Mouse (Mus musculus) embryonic facial prominence, embryonic 12.5 days (tissue): ENCODE data around the gene Zfp526. TPM values are rescaled to one million over a fixed set of nuclear protein-coding genes. Genes with fewer than 3 reads are reported as not detected.
A peak's percentile ranks its signal among the peaks of the same experiment; 100 is the strongest.

ENCODE experiments used
- ATAC-seq: fragments of 200-750 bp; cut with Nextera tagmentation; 2 replicates; pipeline ENCODE4 v1.8.0; 2017; ENCODE audit not compliant: insufficient number of reproducible peaks, insufficient read depth, low FRiP score, low TSS enrichment
- H3K27ac ChIP-seq: fragments of 300-500 bp; sonication (generic); 2 replicates; pipeline ENCODE4 v1.5.1; 2016; ENCODE audit warnings: mild to moderate bottlenecking
- H3K27me3 ChIP-seq: fragments of 300-500 bp; sonication (generic); 2 replicates; pipeline ENCODE4 v1.6.1; 2016; ENCODE audit warnings: mild to moderate bottlenecking, moderate library complexity
- H3K36me3 ChIP-seq: fragments of 300-500 bp; sonication (generic); 2 replicates; pipeline ENCODE4 v1.6.1; 2016; ENCODE audit warnings: mild to moderate bottlenecking
- H3K4me1 ChIP-seq: fragments of 300-500 bp; sonication (generic); 2 replicates; pipeline ENCODE4 v1.6.1; 2016
- H3K4me2 ChIP-seq: fragments of 300-500 bp; sonication (generic); replicated peaks from 2 replicates; pipeline ENCODE4 v1.6.1; 2016; ENCODE audit warnings: mild to moderate bottlenecking, moderate library complexity
- H3K4me3 ChIP-seq: fragments of 300-500 bp; sonication (generic); 2 replicates; pipeline ENCODE4 v1.5.1; 2016; ENCODE audit warnings: mild to moderate bottlenecking
- H3K9ac ChIP-seq: fragments of 300-500 bp; sonication (generic); 2 replicates; pipeline ENCODE4 v1.6.1; 2016; ENCODE audit warnings: mild to moderate bottlenecking, moderate library complexity
- H3K9me3 ChIP-seq: fragments of 300-500 bp; sonication (generic); 2 replicates; pipeline ENCODE4 v1.6.1; 2016; ENCODE audit warnings: mild to moderate bottlenecking, moderate library complexity
- WGBS: fragments of 180-500 bp; shearing (Covaris S2); methylation state at CpG from one replicate; pipeline ENCODE4 v1.1.7; 2016; 5-methylcytosine and 5-hydroxymethylcytosine counted together
- polyA plus RNA-seq: library from polyadenylated mRNA; unstranded; fragments of >200 nt; fragmentation: Nextera tagmentation; extraction: Ambion mirVana; gene quantifications from 2 replicates; pipeline ENCODE4 v1.2.1, GENCODE M21; 2016

Zfp526 gene
- polyA plus RNA-seq, 1 experiment from 2014 or later = 3.0 TPM

DNA sequence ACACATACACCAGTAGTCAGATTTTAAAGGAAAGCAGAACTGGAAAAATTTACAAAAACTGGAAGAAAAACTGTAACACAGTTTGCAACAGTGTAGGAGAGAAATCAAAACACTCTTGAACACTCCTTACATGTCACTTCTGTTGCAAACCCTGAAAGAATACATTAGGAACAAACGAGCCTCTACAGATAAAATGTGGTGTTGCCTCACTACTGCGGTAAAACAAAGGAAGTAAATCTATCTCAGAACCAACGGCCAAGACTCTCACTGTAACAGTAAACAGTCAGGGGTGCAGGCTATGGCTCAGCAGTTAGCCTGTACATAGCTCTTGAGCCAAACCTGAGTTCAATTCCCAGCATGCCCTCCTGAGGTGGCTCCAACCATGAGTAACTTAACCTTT lies 8.1 kb upstream of the Zfp526 start:
- H3K9me3 ChIP-seq = no peaks in the 10 kb centered on the region
- H3K4me2 ChIP-seq = no peak overlapping the region
- H3K4me3 ChIP-seq = no peak overlapping the region
- H3K4me1 ChIP-seq = no peaks in the 10 kb centered on the region
- no peak for ATAC-seq
- WGBS = 79% methylated on average over 3 of the region's 3 CpGs
- H3K27me3 ChIP-seq = no peaks in the 10 kb centered on the region
- H3K27ac ChIP-seq = no peak overlapping the region
- H3K9ac ChIP-seq = no peak overlapping the region
- peaks cover 25% of the 10 kb centered on the region for H3K36me3 ChIP-seq

DNA sequence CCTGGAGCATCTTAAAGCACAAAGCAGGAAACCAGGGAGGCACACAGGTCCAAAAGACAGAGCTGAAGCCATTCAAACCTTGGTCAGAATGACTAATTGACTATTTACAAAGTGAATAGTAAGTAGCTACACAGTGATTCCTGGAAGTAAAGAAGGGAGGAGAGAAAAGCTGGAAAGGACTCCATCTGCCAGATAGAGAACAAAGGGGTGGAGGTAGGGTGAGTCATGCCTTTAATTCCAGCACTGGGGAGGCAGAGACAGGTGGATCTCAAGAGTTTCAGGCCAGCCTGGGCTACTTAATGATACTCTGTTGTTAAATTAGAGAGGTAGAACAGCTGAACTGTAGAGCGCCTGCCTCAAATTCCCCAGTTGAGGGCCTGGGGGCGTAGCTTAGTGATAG lies 7.1 kb upstream of the Zfp526 start:
- H3K4me1 ChIP-seq = peaks cover 5% of the 10 kb centered on the region
- H3K4me2 ChIP-seq = no peak overlapping the region
- H3K4me3 ChIP-seq = no peak overlapping the region
- H3K9ac ChIP-seq = no peak overlapping the region
- H3K27me3 ChIP-seq = no peaks in the 10 kb centered on the region
- H3K9me3 ChIP-seq = no peaks in the 10 kb centered on the region
- H3K27ac ChIP-seq = no peak overlapping the region
- no peak for ATAC-seq
- WGBS = 85% methylated on average over 2 of the region's 2 CpGs
- peaks cover 17% of the 10 kb centered on the region for H3K36me3 ChIP-seq

DNA sequence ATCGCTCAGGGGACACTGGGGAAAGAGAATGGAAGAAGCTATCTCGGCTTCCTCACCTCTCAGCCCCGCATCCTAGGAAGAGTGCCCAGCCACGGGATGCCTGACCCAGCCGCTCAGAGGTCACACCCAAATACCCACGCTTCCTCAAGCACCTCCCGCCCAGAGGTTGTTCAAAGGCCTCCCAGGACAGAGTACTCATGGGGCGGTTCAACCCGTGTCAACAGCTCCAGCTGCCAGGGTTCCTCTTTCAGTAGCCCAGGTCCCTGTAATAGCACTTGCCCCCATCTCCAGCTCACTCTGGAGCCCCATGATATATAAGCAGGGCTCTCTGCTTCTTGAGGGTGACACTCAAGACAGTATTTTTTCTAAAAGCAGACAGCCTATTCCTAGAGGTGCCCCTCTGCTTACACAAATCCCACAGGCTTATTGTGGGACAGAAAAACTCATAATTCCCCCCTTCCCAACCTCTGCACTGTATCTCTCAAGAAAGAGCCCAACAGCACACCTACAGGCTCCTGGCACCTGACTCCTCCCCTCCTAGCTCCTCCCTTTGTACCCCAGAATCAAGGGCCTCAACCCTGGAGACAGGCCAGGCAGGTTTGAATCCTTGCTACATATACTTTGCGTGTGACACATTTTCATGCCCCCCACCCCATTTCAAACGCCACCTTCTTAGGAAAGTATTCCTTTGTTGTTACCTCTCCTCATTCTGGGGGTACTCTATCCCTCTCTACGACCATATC lies 3.4 kb upstream of the Zfp526 start:
- peak overlapping the region; percentile 87 for H3K4me2 ChIP-seq
- no peaks in the 10 kb centered on the region for H3K27me3 ChIP-seq
- no peak overlapping the region for H3K27ac ChIP-seq
- no peak overlapping the region for H3K4me3 ChIP-seq
- no peak for ATAC-seq
- WGBS = 56% methylated on average over 12 of the region's 12 CpGs
- H3K9ac ChIP-seq = no peak overlapping the region
- peaks cover 26% of the 10 kb centered on the region for H3K4me1 ChIP-seq
- no peaks in the 10 kb centered on the region for H3K9me3 ChIP-seq
- H3K36me3 ChIP-seq = no peaks in the 10 kb centered on the region

DNA sequence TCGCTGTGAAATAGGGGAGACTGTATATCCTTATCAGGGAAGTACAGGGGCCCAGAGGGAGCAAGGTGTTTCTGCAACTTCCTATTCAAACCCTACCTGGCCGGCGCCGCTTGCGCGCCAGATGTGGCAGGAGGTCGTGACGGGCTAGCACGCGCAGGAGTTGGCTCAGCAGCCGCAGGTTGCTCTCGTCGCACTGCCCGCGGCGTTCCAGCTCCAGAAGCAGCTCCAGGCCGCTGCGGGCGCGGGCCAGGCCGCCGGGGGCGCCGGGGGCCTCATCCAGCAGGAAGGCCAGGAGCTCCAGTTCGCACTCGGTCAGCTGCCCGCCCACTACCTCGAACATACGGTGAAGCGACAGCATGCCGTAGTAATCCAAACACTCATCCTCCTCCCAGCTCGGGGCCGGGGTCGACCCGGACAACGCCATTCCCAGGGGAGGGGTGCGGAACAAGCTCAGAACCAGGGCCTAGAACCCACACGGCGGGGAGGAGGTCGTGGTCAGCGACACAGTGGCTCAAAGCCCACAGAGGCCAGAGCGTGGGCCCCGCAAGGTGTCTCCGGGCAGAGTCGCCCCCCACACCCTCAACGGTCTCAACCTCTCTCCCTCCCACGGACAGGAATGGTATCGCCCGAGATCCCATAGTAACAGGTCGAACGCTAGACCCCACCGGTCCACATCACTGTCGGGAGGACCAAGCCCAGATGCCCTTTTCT lies 2.4 kb upstream of the Zfp526 start:
- WGBS = under 1% methylated on average over 53 of the region's 53 CpGs
- Histone ChIP-seq H3K27ac (peak overlapping the region; percentile 57), H3K36me3 (peaks cover 7% of the 10 kb centered on the region; the same call in 1 of the 2 replicates), H3K27me3 (no peaks in the 10 kb centered on the region), H3K4me2 (peak overlapping the region; percentile 87), H3K4me1 (peaks cover 26% of the 10 kb centered on the region), H3K4me3 (peak overlapping the region; percentile 72), H3K9me3 (no peaks in the 10 kb centered on the region), H3K9ac (peak overlapping the region; percentile 70)
- no peak for ATAC-seq

DNA sequence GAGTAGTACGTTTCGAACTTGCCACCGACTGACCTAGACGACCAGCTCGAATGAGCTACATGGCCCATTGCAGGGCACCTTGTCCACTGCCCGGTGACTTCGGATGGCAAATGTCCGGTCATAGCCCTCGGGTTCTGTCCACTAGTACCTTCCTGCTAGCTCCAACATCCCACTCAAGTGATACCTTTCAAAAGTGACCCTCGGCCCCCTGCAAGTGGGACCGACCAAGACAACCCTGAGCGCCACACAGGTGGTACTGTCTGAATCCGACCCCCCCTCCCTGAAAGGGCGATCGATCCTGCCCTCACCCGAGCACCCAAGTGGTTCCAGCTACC lies 1.8 kb upstream of the Zfp526 start:
- no peak; the same call in 1 of the 2 replicates for ATAC-seq
- Histone ChIP-seq H3K27ac (peak overlapping the region; percentile 57), H3K27me3 (no peaks in the 10 kb centered on the region), H3K4me3 (peak overlapping the region; percentile 72), H3K4me1 (peaks cover 26% of the 10 kb centered on the region), H3K4me2 (peak overlapping the region; percentile 87), H3K9me3 (no peaks in the 10 kb centered on the region), H3K36me3 (peaks cover 12% of the 10 kb centered on the region), H3K9ac (peak overlapping the region; percentile 70)
- whole genome bisulfite sequencing = under 1% methylated on average over 16 of the region's 16 CpGs

DNA sequence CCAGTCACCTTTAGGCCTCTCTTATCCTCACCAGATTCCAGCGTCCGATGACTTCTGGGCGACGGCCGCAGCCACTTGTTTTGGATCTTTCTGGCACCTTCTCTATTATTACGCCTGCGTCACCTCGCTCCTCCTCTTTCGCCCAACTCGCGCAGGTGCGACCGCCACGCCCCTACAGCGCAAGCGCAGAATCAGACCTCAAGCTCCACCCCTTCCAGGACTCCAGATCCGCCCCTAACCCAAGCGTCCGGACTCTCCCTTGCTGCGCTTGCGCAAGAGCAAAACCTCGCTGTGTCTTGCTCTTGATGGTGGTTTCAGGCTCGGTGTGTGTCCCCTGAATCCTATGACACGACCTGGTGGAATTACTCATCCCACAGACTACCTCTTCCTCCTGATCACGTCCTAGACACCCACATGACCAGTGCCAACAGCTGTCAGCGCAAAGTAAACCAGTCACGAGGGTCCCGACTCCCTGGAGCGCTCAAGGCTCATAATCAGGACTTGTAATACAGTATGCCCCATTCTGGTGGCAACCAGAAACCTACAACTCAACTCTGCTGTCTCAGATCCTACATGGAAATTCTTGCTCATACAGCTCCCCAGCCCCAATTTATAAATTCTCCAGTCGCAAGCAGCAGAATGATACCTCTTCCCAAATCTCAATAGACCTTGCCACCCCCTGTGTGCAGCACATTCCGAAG lies 1.3 kb upstream of the Zfp526 start:
- H3K4me1 ChIP-seq = peaks cover 26% of the 10 kb centered on the region
- H3K4me3 ChIP-seq = peak overlapping the region; percentile 72
- peak overlapping the region; percentile 91 for H3K27ac ChIP-seq
- H3K27me3 ChIP-seq = no peaks in the 10 kb centered on the region
- H3K9ac ChIP-seq = peak overlapping the region; percentile 78
- peak; percentile 25 for ATAC-seq
- 3% methylated on average over 31 of the region's 31 CpGs for WGBS
- no peaks in the 10 kb centered on the region for H3K9me3 ChIP-seq
- H3K36me3 ChIP-seq = peaks cover 18% of the 10 kb centered on the region
- peak overlapping the region; percentile 87 for H3K4me2 ChIP-seq

DNA sequence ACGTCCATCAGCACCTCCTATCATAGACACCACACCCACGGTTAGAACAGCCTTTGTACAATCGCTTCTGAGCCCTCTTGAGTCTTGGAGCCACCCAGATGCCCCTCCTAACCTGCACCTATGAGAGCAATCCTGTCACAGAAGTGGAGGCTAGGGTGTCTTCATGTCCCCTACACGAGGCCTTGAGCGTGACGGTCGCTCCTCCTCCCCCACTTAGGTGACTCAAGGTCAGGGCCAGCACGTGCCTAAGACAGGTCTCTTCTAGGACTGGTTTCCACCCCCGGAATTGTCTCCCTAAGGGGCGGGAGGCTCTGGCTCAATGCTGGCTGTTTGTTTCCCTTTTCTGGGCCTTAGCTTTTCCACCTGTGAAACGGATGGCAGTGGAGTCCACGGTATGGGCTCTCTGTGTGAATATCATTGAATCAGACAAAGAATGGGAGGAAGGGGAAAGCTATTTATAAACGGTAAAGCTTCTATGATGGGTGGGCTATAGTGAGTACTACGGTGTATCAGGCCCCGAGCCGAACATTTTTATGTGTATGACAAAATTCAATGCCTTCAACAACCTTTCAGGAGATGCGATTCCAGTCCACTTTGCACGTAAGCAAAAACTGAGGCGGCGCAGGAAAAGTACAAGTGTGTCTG lies 646 bp upstream of the Zfp526 start, which contains the start of gene Dedd2:
TSS of gene Dedd2 (minus strand) at position 159 of the 645 bp plus-strand sequence.
- Histone ChIP-seq H3K36me3 (peaks cover 24% of the 10 kb centered on the region), H3K4me1 (peaks cover 26% of the 10 kb centered on the region), H3K4me3 (peak within 1 kb of the TSS; percentile 72), H3K27ac (peak within 1 kb of the TSS; percentile 91), H3K9ac (peak within 1 kb of the TSS; percentile 78), H3K27me3 (no peaks in the 10 kb centered on the region), H3K4me2 (peak within 1 kb of the TSS; percentile 87), H3K9me3 (no peaks in the 10 kb centered on the region)
- no peak for ATAC-seq
- 9% methylated on average over 20 of the region's 20 CpGs for WGBS

DNA sequence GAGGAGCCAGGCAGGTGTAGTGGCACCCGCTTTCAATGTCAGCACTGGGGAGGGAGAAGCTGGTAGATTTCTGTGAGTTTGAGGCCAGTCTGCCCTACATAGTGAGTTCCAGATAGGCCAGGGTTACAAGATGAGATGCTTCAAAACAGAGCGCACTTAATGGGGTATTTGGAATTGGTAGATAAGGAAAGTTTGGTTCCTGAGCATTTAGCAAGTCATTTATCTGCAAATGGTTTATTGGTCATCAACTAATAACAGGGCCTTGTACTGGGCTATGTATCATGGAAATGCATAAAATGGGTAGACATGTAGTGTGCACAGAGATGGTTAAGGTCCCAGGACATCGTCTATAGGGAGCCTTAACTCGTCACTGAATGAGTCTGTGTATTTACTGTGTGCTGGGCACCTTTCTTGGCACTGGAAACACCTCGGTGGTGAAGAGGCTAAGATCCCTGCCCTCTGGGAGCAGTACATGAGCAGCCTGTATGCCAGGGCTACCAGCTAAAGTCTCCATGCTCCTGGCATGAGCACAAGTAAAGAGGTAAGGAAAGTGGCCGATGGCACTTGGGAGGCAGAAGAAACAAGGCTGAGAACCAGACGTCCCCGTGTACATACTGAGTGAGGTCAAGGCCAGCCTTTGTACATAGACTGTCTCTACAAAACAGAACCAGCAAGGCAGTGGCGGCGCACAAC lies 1.2 kb downstream of the Zfp526 start:
- WGBS = 87% methylated on average over 10 of the region's 10 CpGs
- Histone ChIP-seq H3K4me2 (peak overlapping the region; percentile 87), H3K9ac (peak overlapping the region; percentile 78), H3K36me3 (peaks cover 43% of the 10 kb centered on the region), H3K27me3 (no peaks in the 10 kb centered on the region), H3K4me3 (peak overlapping the region; percentile 72), H3K9me3 (no peaks in the 10 kb centered on the region), H3K27ac (0 out of 2 replicates have a peak overlapping the region, but pooled peaks have one; percentile 91), H3K4me1 (peaks cover 26% of the 10 kb centered on the region)
- ATAC-seq = no peak

DNA sequence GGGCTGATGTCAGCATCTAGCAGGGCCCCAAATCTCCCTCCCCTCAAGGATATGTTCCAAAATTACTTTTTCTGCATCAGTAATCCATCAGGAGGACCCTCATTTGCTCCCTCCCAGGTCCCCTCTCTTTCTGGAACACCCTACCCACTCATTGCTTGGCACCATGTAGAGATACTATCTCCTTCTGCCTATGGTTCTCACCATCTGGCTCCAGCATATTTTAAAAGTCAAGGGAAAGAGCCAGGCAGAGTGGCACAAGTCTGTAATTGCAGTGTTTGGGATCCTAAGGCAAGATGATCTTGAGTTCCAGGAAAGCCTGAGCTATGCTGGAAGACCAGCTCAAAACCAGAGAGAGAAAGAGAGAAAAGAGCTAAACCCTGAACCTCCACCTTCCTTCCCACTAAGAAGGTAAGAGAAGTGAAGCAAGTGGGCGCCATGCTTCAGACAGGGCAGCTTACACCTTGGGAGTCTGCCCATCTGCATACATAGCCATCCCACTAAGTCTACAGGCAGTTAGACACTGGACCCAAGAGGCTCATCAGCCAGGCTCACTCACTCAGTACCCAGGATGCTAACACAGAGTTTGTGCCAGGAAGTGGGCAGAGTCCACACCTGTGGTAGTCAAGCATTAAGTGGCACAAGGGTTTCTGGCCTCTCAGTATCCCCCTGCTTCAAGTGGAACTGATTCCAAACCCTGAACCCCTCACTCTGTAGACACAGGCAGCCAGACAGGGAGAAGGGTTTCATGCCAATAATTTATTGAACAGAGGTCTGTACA lies 6.5 kb downstream of the Zfp526 start:
- ATAC-seq = no peak
- H3K4me1 ChIP-seq = no peaks in the 10 kb centered on the region
- H3K9ac ChIP-seq = no peak overlapping the region
- H3K27ac ChIP-seq = no peak overlapping the region
- 88% methylated on average over 1 of the region's 1 CpGs for WGBS
- no peaks in the 10 kb centered on the region for H3K27me3 ChIP-seq
- H3K36me3 ChIP-seq = peaks cover 96% of the 10 kb centered on the region
- H3K4me3 ChIP-seq = no peak overlapping the region
- no peak overlapping the region for H3K4me2 ChIP-seq
- no peaks in the 10 kb centered on the region for H3K9me3 ChIP-seq

DNA sequence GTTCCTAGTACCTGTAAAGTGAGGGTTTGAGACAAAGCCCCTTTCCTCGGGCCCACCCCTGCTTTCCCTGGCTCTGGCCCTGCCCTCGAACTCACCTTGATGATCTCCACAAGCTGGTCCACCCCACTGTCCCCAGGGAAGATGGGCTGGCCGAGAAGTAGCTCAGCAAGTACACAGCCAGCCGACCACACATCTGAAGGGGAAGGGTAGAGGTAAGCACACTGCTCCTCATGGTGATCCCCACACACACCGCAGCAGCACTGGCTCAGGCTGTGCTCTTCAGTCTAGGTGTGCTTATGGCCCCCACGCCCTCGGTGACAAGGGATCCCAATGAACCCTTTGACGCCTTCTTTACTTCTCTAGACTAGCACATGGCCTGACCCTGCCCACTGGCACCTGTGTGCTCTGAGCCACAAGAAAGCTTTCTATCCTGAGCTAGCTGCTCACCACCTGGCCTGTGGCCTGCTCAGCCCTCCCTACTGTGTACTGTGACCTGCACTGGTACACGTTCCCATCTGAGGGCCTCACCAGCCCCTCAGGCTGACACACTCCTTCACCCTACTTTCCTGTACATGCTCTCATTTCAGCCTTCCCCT lies 9.6 kb downstream of the Zfp526 start:
- ATAC-seq = no peak
- Histone ChIP-seq H3K36me3 (peaks cover 98% of the 10 kb centered on the region), H3K9ac (no peak overlapping the region), H3K4me2 (no peak overlapping the region), H3K27me3 (no peaks in the 10 kb centered on the region), H3K4me1 (peaks cover 5% of the 10 kb centered on the region), H3K4me3 (no peak overlapping the region), H3K9me3 (no peaks in the 10 kb centered on the region), H3K27ac (no peak overlapping the region)
- 83% methylated on average over 9 of the region's 9 CpGs for WGBS
